Mouse (Mus musculus) midbrain, embryonic 16.5 days (tissue): Measurements from ENCODE around the gene Gm10282. TPM values are rescaled to one million over a fixed set of nuclear protein-coding genes. Genes with fewer than 3 reads are reported as not detected.
A peak's percentile ranks its signal among the peaks of the same experiment; 100 is the strongest.

Experiments used
- ATAC-seq: fragments of 200-750 bp; cut with Nextera tagmentation; 2 replicates; pipeline ENCODE4 v1.8.0; 2017; ENCODE audit warnings: moderate TSS enrichment
- H3K27ac ChIP-seq: fragments of 300-500 bp; sonication (generic); 2 replicates; pipeline ENCODE4 v1.5.1; 2014; ENCODE audit warnings: mild to moderate bottlenecking, low read length, mixed read lengths
- H3K27me3 ChIP-seq: fragments of 300-500 bp; sonication (generic); 2 replicates; pipeline ENCODE4 v1.6.1; 2014; ENCODE audit warnings: low read depth, low read length, mixed read lengths; ENCODE audit not compliant: control insufficient read depth, insufficient read depth
- H3K36me3 ChIP-seq: fragments of 300-500 bp; sonication (generic); 2 replicates; pipeline ENCODE4 v1.6.1; 2014; ENCODE audit warnings: mild to moderate bottlenecking, low read length, moderate library complexity, mixed read lengths; ENCODE audit not compliant: control insufficient read depth, insufficient read depth
- H3K4me1 ChIP-seq: fragments of 300-500 bp; sonication (generic); 2 replicates; pipeline ENCODE4 v1.6.1; 2014; ENCODE audit warnings: mild to moderate bottlenecking, low read length, mixed read lengths; ENCODE audit not compliant: control insufficient read depth, insufficient read depth
- H3K4me2 ChIP-seq: fragments of 300-500 bp; sonication (generic); 2 replicates; pipeline ENCODE4 v1.6.1; 2014; ENCODE audit warnings: mild to moderate bottlenecking, low read length, mixed read lengths
- H3K4me3 ChIP-seq: fragments of 300-500 bp; sonication (generic); 2 replicates; pipeline ENCODE4 v1.5.1; 2014; ENCODE audit warnings: low read depth, mild to moderate bottlenecking, low read length, moderate library complexity, mixed read lengths
- H3K9ac ChIP-seq: fragments of 300-500 bp; sonication (generic); 2 replicates; pipeline ENCODE4 v1.6.1; 2014; ENCODE audit warnings: low read depth, low read length, mixed read lengths
- H3K9me3 ChIP-seq: fragments of 300-500 bp; sonication (generic); replicated peaks from 2 replicates; pipeline ENCODE4 v1.6.1; 2014; ENCODE audit warnings: mild to moderate bottlenecking, low read length, mixed read lengths; ENCODE audit not compliant: control insufficient read depth, poor library complexity, severe bottlenecking
- WGBS: fragments of 180-500 bp; shearing (Covaris S2); extraction: QIAGEN DNeasy Blood & Tissue Kit; methylation state at CpG from one replicate; pipeline ENCODE4 v1.1.7; 2014; 5-methylcytosine and 5-hydroxymethylcytosine counted together
- polyA plus RNA-seq: library from polyadenylated mRNA; unstranded; fragments of >200 nt; fragmentation: Nextera tagmentation; extraction: Ambion mirVana; gene quantifications from 2 replicates; pipeline ENCODE4 v1.2.1, GENCODE M21; 2015

Gene Gm10282
- polyA plus RNA-seq, 1 experiment from 2014 or later: 9.7 TPM

GRCm38 (mm10) chr8:72303633-72304032 lies 1.4 kb downstream of the Gm10282 start:
- no peaks in the 10 kb centered on the region for H3K9me3 ChIP-seq
- H3K9ac ChIP-seq: no peak overlapping the region
- H3K4me2 ChIP-seq: no peak overlapping the region
- no peaks in the 10 kb centered on the region for H3K27me3 ChIP-seq
- WGBS: 72% methylated on average over 8 of the region's 8 CpGs
- no peak overlapping the region for H3K27ac ChIP-seq
- no peak overlapping the region for H3K4me3 ChIP-seq
- no peak for ATAC-seq
- H3K4me1 ChIP-seq: no peaks in the 10 kb centered on the region
- no peaks in the 10 kb centered on the region for H3K36me3 ChIP-seq

GRCm38 (mm10) chr8:72302986-72303612 lies 2.0 kb downstream of the Gm10282 start:
- ATAC-seq: no peak
- Histone ChIP-seq H3K27ac (no peak overlapping the region), H3K9ac (no peak overlapping the region), H3K36me3 (no peaks in the 10 kb centered on the region), H3K27me3 (no peaks in the 10 kb centered on the region), H3K9me3 (no peaks in the 10 kb centered on the region), H3K4me3 (no peak overlapping the region), H3K4me2 (no peak overlapping the region), H3K4me1 (no peaks in the 10 kb centered on the region)
- WGBS: 81% methylated on average over 8 of the region's 8 CpGs

- no peak for ATAC-seq
Measured at GRCm38 (mm10) chr8:72301497-72301896, 3.6 kb downstream of the Gm10282 start.

GRCm38 (mm10) chr8:72300654-72301400 lies 4.2 kb downstream of the Gm10282 start:
- no peak overlapping the region for H3K27ac ChIP-seq
- no peaks in the 10 kb centered on the region for H3K36me3 ChIP-seq
- no peaks in the 10 kb centered on the region for H3K4me1 ChIP-seq
- H3K9ac ChIP-seq: no peak overlapping the region
- ATAC-seq: no peak
- H3K4me3 ChIP-seq: no peak overlapping the region
- no peak overlapping the region for H3K4me2 ChIP-seq
- no peaks in the 10 kb centered on the region for H3K27me3 ChIP-seq
- no peaks in the 10 kb centered on the region for H3K9me3 ChIP-seq
- WGBS: 79% methylated on average over 9 of the region's 9 CpGs

More at GRCm38 (mm10) chr8:72301497-72301896, 3.6 kb downstream of the Gm10282 start:
- Histone ChIP-seq H3K9me3 (no peaks in the 10 kb centered on the region), H3K9ac (no peak overlapping the region), H3K27me3 (no peaks in the 10 kb centered on the region), H3K36me3 (no peaks in the 10 kb centered on the region), H3K27ac (no peak overlapping the region), H3K4me1 (no peaks in the 10 kb centered on the region), H3K4me3 (no peak overlapping the region), H3K4me2 (no peak overlapping the region)
- WGBS: 87% methylated on average over 5 of the region's 5 CpGs

GRCm38 (mm10) chr8:72298928-72299327 lies 6.1 kb downstream of the Gm10282 start:
- H3K9ac ChIP-seq: no peak overlapping the region
- H3K27me3 ChIP-seq: no peaks in the 10 kb centered on the region
- WGBS: 92% methylated on average over 1 of the region's 1 CpGs
- no peak overlapping the region for H3K4me2 ChIP-seq
- H3K27ac ChIP-seq: no peak overlapping the region
- H3K4me1 ChIP-seq: no peaks in the 10 kb centered on the region
- no peaks in the 10 kb centered on the region for H3K9me3 ChIP-seq
- H3K36me3 ChIP-seq: no peaks in the 10 kb centered on the region
- no peak for ATAC-seq
- no peak overlapping the region for H3K4me3 ChIP-seq

- no peaks in the 10 kb centered on the region for H3K27me3 ChIP-seq
Measured at GRCm38 (mm10) chr8:72296561-72296960, 8.5 kb downstream of the Gm10282 start.

GRCm38 (mm10) chr8:72295679-72296078 lies 9.4 kb downstream of the Gm10282 start:
- peak; percentile 62; the same call in 1 of the 2 replicates for ATAC-seq

More at GRCm38 (mm10) chr8:72296561-72296960, 8.5 kb downstream of the Gm10282 start:
- H3K4me1 ChIP-seq: no peaks in the 10 kb centered on the region
- 92% methylated on average over 7 of the region's 8 CpGs for WGBS
- no peaks in the 10 kb centered on the region for H3K36me3 ChIP-seq
- no peak overlapping the region for H3K4me2 ChIP-seq
- ATAC-seq: no peak
- H3K27ac ChIP-seq: no peak overlapping the region
- no peak overlapping the region for H3K9ac ChIP-seq
- H3K9me3 ChIP-seq: no peaks in the 10 kb centered on the region
- no peak overlapping the region for H3K4me3 ChIP-seq

GRCm38 (mm10) chr8:72295125-72295524 lies 9.9 kb downstream of the Gm10282 start:
- Histone ChIP-seq H3K27ac (no peak overlapping the region), H3K36me3 (no peaks in the 10 kb centered on the region), H3K4me1 (no peaks in the 10 kb centered on the region), H3K9me3 (no peaks in the 10 kb centered on the region), H3K4me3 (no peak overlapping the region), H3K4me2 (no peak overlapping the region), H3K27me3 (no peaks in the 10 kb centered on the region), H3K9ac (no peak overlapping the region)
- ATAC-seq: no peak
- 84% methylated on average over 3 of the region's 3 CpGs for WGBS

More at GRCm38 (mm10) chr8:72295679-72296078, 9.4 kb downstream of the Gm10282 start:
- H3K4me1 ChIP-seq: no peaks in the 10 kb centered on the region
- WGBS: 55% methylated on average over 8 of the region's 8 CpGs
- no peaks in the 10 kb centered on the region for H3K9me3 ChIP-seq
- H3K9ac ChIP-seq: no peak overlapping the region
- no peak overlapping the region for H3K4me3 ChIP-seq
- H3K4me2 ChIP-seq: no peak overlapping the region
- H3K36me3 ChIP-seq: no peaks in the 10 kb centered on the region
- no peaks in the 10 kb centered on the region for H3K27me3 ChIP-seq
- H3K27ac ChIP-seq: peak overlapping the region; percentile 23; the same call in 1 of the 2 replicates

- no peak for ATAC-seq
- H3K4me2 ChIP-seq: no peak overlapping the region
- no peaks in the 10 kb centered on the region for H3K36me3 ChIP-seq
- H3K9ac ChIP-seq: no peak overlapping the region
- H3K27me3 ChIP-seq: no peaks in the 10 kb centered on the region
- H3K27ac ChIP-seq: no peak overlapping the region
- no peak overlapping the region for H3K4me3 ChIP-seq
- no peaks in the 10 kb centered on the region for H3K9me3 ChIP-seq
- H3K4me1 ChIP-seq: no peaks in the 10 kb centered on the region
Measured at GRCm38 (mm10) chr8:72293309-72293708, 11.8 kb downstream of the Gm10282 start.
